Mouse (Mus musculus) brain, embryonic 14.5 days (tissue): ENCODE data around the gene Acot5.
"Not testable (repeated sequence)": the region's sequence is repeated elsewhere in the genome, so short reads cannot be mapped to it uniquely, and the experiment has no call there.

ENCODE experiments used
- CTCF ChIP-seq: fragments of 200-500 bp; IDR thresholded peaks from 2 replicates; pipeline ENCODE4 v1.5.1; 2012; ENCODE audit warnings: inconsistent platforms, mild to moderate bottlenecking, moderate library complexity, borderline replicate concordance; ENCODE audit not compliant: insufficient read depth, insufficient read length; ENCODE audit errors: extremely low read depth
- POLR2A ChIP-seq: fragments of 200-500 bp; IDR thresholded peaks from 2 replicates; pipeline ENCODE4 v1.6.1; 2012; ENCODE audit warnings: mild to moderate bottlenecking, inconsistent platforms, borderline replicate concordance; ENCODE audit not compliant: poor library complexity, insufficient read depth, insufficient read length, severe bottlenecking; ENCODE audit errors: extremely low read depth

DNA sequence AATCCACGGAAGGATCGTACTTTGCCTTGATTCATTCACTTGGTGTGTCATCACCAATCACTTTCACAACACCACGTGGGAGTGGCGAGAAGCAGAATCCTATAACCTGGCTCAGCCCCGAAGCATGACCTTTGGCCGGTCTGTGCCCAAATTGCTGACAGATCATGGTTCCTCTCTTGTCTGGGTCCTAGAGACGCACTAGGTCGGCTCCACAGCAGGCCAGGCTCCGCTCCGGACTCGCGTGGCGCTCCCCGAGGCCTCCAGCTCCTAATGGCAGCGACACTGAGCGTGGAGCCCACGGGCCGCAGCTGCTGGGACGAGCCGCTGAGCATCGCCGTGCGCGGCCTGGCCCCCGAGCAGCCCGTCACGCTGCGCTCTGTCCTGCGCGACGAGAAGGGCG is 30.9 kb upstream of the Acot5 start, which contains the start of gene Acot4:
- TF ChIP-seq CTCF, POLR2A: not testable (repeated sequence)
